Mouse (Mus musculus): ENCODE measurements around the gene Spryd3.
"Not testable (repeated sequence)": the region's sequence is repeated elsewhere in the genome, so short reads cannot be mapped to it uniquely, and the experiment has no call there.

Spryd3 gene

GRCm38 (mm10) chr15:102097991-102098555 is 38.0 kb downstream of the Spryd3 start:
- DNase-seq, result no peak

GRCm38 (mm10) chr15:102097147-102097915 is 38.7 kb downstream of the Spryd3 start:
- DNase-seq, result no peak

DNA sequence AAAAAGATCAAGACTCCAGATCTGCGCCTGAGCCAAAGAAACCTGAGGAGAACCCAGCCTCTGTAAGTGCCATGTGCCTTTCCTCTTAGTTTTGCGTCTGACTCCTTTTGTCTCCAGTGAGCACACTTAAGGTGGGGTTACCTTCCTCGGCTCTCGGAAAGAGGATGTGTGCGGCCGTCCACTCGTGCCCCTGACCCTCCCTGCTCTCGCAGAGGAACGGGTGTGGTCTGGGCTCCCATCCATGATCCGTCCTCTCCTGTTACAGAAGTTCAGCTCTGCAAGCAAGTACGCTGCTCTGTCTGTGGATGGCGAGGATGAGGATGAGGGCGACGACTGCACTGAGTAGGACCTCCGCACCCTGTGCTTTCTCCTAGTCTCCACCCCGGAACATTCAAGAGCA is 41.0 kb downstream of the Spryd3 start:
- no peak for DNase-seq

DNA sequence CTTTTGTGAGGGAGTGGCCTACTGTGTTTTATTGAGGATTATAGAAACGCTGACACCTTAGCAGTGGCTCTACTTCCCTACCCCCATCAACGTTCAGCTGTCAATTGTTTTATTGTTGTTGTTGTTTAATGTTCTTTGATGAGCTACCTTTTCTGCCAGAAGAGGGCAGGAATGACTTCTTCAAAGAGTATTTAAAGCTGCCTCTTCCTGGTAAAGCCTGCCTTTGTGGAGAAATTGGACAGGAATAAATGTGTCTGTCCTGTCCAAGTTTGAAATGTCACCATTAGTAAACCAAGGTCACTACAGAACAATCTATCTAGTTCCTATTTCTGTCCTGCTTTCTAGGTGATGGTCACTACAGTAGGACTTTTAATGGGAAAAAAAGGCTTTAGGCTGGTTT is 41.9 kb downstream of the Spryd3 start:
- no peak for DNase-seq

DNA sequence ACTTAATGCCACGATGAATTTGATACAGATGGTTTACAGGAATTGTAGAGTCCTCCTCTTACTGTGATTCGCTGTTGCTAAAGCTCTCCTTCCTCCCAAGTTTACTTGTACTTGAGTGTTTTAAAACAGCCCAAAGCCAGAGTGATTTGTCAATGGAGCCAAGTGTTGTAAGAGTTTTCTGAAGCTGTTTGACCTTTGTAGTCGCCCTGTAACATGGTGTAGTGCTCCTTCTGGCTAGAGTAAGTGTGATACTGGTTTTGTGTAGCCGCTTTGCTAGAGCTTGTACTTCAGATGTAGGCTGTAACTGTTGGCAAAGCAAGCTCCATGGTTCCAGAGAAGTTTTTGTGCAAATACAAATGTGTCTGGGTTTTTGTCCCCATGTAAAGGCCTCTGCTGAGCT is 43.8 kb downstream of the Spryd3 start:
- no peak for DNase-seq

DNA sequence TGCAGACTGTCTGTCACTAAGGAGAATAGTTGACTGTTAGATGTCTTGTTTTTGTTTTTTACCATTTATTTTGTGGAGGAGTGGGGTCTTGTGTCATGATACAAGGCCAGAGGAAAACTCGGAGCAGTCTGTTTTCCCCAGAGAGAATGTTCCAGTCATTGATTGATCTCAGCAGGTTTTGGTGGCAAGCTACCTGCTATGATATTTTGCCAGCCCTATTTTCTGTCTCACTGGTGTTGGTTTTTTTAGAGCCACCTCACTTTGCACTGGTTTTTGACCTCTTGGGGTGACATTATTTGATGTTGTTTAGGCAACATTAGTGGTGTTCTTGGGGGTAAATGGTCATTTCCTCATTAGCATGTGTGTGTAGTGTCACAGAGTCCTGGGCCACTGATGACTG is 44.3 kb downstream of the Spryd3 start:
- no peak for DNase-seq

GRCm38 (mm10) chr15:102091063-102091679 is 44.9 kb downstream of the Spryd3 start:
- DNase-seq, result no peak

- no peak for DNase-seq
These were observed 46.0 kb downstream of the Spryd3 start for GRCm38 (mm10) chr15:102089914-102090585.

- DNase-seq, result no peak
These were observed 53.0 kb downstream of the Spryd3 start for GRCm38 (mm10) chr15:102083028-102083427.

DNA sequence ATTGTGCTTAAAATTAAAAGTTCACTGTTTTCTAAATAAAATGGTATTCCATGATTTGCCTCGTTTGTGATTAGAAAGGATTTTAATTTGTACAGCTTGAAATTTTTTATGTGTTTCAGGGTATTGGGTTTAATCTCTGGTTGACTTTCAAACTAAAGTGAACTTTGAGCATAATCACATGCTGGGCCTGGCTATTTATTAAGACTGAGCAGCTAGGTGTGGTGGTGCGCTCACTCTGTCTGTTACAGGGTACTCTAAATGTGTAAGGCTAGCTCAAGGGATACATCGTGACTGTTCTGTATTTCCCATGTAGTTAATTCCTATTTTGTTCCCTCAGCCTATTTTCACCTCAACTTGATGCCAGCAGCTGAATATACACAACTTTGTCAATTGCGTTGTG is 53.9 kb downstream of the Spryd3 start:
- DNase-seq, result no peak

DNA sequence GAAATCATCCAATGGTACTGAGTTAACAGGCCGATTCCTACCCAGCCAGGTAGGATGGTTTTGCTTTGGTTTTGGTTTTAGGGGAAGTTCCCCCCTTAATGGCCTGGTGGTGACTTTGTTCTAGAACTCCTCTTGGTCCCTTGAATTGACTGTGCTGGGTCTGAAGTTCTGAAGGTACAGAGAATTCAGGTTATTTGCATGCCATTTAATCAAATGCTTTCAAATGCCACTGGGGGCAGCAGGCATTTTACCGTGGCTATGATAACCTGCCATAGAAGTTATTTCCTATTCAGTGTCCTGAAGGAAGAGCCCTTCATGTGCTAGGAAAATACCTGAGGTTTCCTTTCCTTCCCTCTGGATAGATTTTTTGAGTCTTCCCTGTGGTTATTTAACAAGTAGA is 55.6 kb downstream of the Spryd3 start:
- DNase-seq, result no peak

DNA sequence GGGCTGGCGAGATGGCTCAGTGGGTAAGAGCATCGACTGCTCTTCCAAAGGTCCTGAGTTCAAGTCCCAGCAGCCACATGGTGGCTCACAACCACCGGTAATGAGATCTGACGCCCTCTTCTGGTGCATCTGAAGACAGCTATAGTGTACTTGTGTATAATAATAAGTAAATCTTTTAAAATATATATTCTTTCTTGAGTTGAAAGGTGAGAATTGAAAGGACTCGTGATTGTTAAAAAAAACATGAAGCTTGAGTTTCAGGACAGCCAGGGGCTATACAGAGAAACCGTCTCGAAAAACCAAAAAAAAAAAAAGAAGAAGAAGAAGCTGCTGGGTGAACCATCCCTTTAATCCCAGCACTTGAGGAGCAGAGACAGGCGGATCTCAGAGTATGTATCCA is 56.1 kb downstream of the Spryd3 start:
- DNase-seq, result not testable (repeated sequence)

- no peak for DNase-seq
These were observed 56.8 kb downstream of the Spryd3 start for GRCm38 (mm10) chr15:102079221-102079620.

- DNase-seq, result no peak
These were observed 58.8 kb downstream of the Spryd3 start for GRCm38 (mm10) chr15:102077111-102077677.

DNA sequence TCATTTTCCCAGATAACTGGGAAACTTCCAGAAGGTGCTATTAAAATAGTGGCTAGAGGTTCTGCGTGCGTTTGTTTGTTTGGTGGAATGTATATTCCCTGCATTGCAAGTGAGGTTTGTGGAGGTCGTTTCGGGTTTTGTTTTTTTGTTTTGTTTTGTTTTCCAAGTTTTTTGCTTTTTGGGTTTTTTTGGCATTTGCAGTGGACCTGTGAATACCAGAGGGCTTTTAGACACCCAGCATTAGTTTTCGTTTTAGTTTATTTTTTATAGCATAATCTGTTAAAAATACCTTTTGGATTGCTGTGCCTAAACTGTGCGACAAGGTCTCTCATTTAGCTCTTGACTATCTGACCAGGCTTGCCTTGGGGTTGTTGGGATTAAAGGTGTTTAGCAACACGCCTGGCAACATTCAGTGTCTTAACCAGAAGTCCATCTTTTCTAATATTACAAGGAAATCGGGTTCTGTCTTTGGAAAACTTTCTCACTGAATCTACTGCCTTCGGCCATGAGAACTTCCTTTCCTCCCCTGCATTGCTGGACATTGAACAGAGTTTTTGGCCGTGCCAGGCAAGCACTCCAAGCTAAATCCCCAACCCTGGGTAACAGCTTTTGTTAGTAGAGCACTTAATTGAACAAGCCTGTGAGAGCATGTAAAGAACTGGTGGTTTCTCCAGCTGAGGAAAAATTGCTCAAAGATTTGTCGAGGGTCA is 61.0 kb downstream of the Spryd3 start:
- no peak for DNase-seq

DNA sequence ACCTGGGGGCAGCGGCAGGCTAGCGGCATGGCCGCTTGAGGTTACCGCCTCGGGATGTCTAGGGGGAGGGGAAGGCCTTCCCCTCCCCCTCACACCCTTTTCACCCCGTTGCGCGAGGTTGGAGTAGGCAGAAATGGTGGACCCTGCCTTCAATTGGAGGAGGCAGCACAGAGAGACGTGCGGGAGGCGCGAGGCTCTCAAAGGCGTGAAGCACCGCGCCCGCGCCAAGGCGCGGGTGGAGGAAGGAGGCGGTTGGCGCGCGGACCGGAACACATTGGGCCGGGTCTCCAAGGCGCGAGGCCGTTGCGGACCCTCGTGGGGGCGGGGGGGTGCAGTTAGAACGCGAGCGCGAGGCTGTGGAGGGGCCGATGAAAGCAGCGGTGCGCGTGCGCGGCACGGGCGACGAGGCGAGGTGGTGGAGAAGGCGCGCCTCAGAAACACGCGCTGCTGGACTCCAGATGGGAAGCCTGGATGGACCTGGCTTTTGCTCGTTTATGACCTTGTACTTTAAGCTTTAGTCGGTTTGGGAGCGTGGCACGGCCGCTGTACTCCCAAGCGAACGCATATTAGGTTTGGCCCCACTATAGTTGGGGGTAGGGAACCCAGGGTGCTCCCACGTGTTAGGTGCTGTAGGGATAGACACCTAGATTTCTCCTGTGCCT is 61.8 kb downstream of the Spryd3 start:
- DNase-seq, result peak; percentile 56 to 65

DNA sequence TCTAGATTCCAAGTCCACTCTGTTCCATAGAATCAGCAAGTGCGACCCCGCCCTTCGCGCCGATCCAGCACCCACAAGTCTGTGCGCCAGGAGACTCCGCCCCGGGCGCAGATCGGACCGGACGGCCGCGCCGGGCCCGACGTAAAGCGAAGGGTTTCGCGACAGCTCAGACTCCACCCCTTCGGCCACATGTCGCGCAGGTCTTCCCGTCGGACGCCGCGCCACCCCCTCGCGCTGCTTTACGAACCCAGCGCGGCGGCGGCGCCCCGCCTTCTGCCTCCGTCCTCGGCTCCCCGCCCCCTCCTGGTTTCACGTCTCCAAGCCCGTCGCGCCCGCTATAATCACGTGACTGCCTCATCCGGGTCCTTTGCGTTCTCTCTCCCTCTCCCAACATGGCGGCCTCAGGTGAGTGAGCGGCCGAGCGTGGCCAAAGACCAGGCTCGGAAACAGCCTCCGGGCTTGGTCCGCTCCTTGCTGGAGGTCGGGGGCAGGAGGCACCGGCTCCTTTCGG is 62.4 kb downstream of the Spryd3 start, which contains the start of gene Eif4b:
Gene Eif4b, plus strand, starts transcription at position 215 of the 511 bp plus-strand sequence.
- DNase-seq, result peak; percentile 97 to 98

GRCm38 (mm10) chr15:102072963-102073558 is 63.0 kb downstream of the Spryd3 start:
- DNase-seq, result no peak

GRCm38 (mm10) chr15:102070476-102071467 is 65.3 kb downstream of the Spryd3 start:
- no peak for DNase-seq
